Mouse (Mus musculus) adrenal gland, adult 18-20 months (tissue): ENCODE results near the gene Rufy1. TPM values are rescaled to one million over a fixed set of nuclear protein-coding genes. Genes with fewer than 3 reads are reported as not detected.

ENCODE experiments used
- DNase-seq, 2 experiments: peaks; one replicate each; pipeline ENCODE4 v3.0.0; 2021 to 2022; ENCODE audit warnings: low spot score in 2 of 2
- total RNA-seq, 2 experiments: library from RNA; stranded (reverse); gene quantifications; 1 replicate in 1 of 2; 2 replicates in 1 of 2; pipeline ENCODE4 v1.2.3; 2021

The Rufy1 gene
- total RNA-seq, 2 experiments from 2014 or later, result 34.5 to 39.4 TPM

GRCm38 (mm10) chr11:50431134-50432068 lies 476 bp upstream of the Rufy1 start:
- peak in 1 of 2 experiments; percentile 25 for DNase-seq

GRCm38 (mm10) chr11:50426056-50426455 lies 4.9 kb downstream of the Rufy1 start:
- DNase-seq, result no peak

GRCm38 (mm10) chr11:50421934-50422780 lies 8.8 kb downstream of the Rufy1 start:
- DNase-seq, result peak in 1 of 2 experiments; percentile 35

- DNase-seq, result no peak
Measured at GRCm38 (mm10) chr11:50421461-50421860, 9.5 kb downstream of the Rufy1 start.

GRCm38 (mm10) chr11:50417856-50418255 lies 13.1 kb downstream of the Rufy1 start:
- no peak for DNase-seq

GRCm38 (mm10) chr11:50415563-50416241 lies 15.2 kb downstream of the Rufy1 start:
- DNase-seq, result no peak

GRCm38 (mm10) chr11:50407235-50407634 lies 23.7 kb downstream of the Rufy1 start:
- no peak for DNase-seq

- DNase-seq, result peak; percentile 56 to 61
Measured at GRCm38 (mm10) chr11:50403367-50404014, 27.4 kb downstream of the Rufy1 start.

- no peak for DNase-seq
Measured at GRCm38 (mm10) chr11:50402481-50402880, 28.4 kb downstream of the Rufy1 start.

GRCm38 (mm10) chr11:50398803-50399202 lies 32.1 kb downstream of the Rufy1 start:
- no peak for DNase-seq

GRCm38 (mm10) chr11:50397316-50397715 lies 33.6 kb downstream of the Rufy1 start:
- no peak for DNase-seq

GRCm38 (mm10) chr11:50396766-50397307 lies 34.1 kb downstream of the Rufy1 start:
- DNase-seq, result no peak

- DNase-seq, result no peak
Measured at GRCm38 (mm10) chr11:50394731-50395130, 36.2 kb downstream of the Rufy1 start.

GRCm38 (mm10) chr11:50393306-50393705 lies 37.6 kb downstream of the Rufy1 start:
- no peak for DNase-seq

GRCm38 (mm10) chr11:50391272-50391960 lies 39.5 kb downstream of the Rufy1 start:
- DNase-seq, result no peak

GRCm38 (mm10) chr11:50389616-50390015 lies 41.3 kb downstream of the Rufy1 start:
- DNase-seq, result no peak

- no peak for DNase-seq
Measured at GRCm38 (mm10) chr11:50389011-50389410, 41.9 kb downstream of the Rufy1 start.

- DNase-seq, result no peak
Measured at GRCm38 (mm10) chr11:50388217-50388929, 42.6 kb downstream of the Rufy1 start.

- no peak for DNase-seq
Measured at GRCm38 (mm10) chr11:50387697-50388096, 43.2 kb downstream of the Rufy1 start.
